Mouse (Mus musculus) natural killer cell, adult 2 months (primary cell): Measurements from ENCODE around the gene Tbc1d2b.
A peak's percentile ranks its signal among the peaks of the same experiment; 100 is the strongest.

Experiments used
- DNase-seq, 2 experiments: peaks; one replicate each; pipeline ENCODE4 v3.0.0; 2022; ENCODE audit warnings: low spot score in 2 of 2

Gene Tbc1d2b

GRCm38 (mm10) chr9:90242855-90243254 is 27.7 kb downstream of the Tbc1d2b start:
- DNase-seq, result peak; percentile 57 to 72

DNA sequence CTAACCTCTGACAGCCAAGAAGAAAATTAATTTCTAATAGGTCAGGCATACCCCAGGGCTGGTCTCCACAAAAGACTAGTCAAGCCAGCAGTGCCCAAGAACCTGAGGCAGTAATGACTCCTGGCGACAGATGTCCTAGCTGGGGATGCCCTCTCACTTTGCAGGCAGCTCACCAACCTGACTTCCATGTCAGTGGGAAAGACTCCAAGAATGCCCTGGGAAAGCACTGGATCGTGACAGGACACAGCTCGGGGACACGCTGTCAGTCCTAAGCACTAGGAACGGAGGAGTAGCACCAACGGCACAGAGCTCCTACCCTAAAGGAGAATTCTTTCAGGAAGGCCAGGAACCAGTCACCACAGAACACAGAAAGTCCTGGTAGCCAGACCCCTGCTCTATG is 28.3 kb downstream of the Tbc1d2b start:
- no peak for DNase-seq

- DNase-seq, result no peak
Measured at GRCm38 (mm10) chr9:90241618-90242017, 29.0 kb downstream of the Tbc1d2b start.

- DNase-seq, result no peak
Measured at GRCm38 (mm10) chr9:90241041-90241440, 29.6 kb downstream of the Tbc1d2b start.

DNA sequence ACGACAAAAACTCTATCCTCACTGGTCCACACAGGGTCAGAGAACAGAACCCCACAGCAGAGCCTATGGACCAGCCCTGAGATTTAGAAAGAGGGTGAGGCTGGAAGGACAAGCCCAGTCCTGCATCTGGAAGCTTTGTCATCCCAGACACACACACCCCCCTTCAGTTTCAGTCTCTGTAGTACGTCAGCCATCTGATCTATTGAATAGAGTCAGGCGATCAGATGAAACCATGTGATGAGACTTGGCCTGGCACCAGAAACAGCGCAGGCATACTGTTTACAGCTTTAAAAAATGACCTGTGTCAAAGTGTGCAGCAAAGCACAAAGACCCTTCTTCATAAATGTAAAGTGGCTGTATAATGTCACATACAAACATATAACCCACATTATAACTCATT is 30.0 kb downstream of the Tbc1d2b start:
- no peak for DNase-seq

DNA sequence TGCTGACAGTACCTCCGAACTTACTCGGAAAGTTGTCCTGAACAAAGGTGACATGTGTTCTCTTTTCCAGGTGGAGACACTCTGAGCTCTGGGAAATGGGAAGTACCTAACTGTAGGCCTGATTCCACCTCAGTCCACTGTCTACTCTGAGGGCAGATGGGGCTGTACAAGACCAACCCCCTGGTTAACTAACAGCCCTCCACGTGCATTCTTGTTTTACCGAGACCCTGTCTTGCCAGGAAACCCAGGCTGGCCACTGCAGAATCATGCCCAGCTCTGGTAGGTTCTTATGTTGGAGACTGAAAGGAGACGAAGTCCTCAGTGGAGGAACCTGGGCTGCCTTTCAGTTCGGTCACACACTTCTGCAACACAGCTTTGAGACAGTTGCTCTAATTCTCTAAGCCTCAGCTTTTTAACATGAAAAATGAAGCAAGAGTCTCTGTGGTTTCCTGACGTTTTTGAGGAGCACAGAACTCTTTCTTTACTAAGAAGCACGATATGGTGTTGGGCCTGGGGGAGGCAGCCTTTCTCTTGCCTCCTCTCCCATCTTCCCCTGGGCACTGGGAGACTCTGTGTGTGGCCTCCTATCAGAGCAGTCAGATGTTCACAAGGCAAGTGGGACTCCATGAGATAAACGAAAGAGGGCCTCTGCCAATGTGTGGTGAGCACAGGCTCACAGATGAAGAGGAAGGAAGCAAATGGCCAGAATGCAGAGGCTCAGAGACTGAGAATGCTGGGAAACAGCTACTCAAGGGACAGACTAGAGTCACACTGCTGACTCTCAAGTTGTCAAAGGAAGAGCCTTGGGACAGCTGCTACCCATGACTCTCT is 33.2 kb downstream of the Tbc1d2b start:
- DNase-seq, result no peak

GRCm38 (mm10) chr9:90236817-90237216 is 33.8 kb downstream of the Tbc1d2b start:
- no peak for DNase-seq

GRCm38 (mm10) chr9:90235258-90235882 is 35.2 kb downstream of the Tbc1d2b start:
- no peak for DNase-seq

DNA sequence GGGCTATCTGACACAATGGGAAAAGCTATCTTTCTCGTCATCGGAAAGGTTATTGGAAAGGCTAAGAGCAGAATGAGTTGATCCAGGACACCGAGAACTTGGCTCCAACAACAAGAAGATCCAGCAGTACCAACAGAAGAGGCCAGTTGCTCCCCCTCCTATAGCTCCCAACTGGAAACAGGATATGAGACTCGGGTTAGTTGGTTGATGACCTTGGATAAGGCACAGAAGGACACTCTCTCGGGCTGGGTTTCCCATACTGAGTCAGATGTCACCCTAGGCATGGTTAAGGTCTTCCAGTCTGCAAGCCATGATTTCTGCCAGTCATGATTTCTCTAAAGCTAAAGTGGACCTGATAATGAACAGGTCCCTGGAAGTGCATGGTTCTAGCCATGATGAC is 35.8 kb downstream of the Tbc1d2b start:
- no peak for DNase-seq

DNA sequence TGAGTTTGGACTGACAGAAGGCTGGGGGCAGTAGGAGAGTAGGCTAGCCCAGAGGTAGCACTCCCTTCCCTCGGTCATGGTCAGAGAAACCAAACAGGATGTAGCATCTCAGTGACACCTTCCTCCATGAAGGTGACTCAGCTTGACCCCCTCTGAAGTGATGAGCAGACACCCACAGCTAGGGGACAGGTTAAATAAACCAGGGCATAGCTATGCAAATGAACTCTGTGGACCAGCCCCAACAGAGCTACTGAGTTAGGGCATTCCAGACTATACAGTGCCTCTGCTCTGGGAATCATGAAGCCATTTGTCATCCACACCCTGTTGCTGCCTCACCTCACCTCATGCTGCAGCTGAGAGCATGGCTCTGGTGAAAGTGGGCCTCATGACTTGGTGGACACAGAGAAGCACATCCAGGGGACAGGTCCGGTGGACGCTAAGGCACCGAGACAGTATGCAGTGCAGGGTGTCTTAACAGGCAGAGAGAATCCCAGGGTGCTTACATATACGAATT is 36.6 kb downstream of the Tbc1d2b start:
- DNase-seq, result peak; percentile 47 to 69

- no peak for DNase-seq
Measured at GRCm38 (mm10) chr9:90232781-90233690, 37.6 kb downstream of the Tbc1d2b start.

- DNase-seq, result no peak
Measured at GRCm38 (mm10) chr9:90227171-90227570, 43.4 kb downstream of the Tbc1d2b start.

DNA sequence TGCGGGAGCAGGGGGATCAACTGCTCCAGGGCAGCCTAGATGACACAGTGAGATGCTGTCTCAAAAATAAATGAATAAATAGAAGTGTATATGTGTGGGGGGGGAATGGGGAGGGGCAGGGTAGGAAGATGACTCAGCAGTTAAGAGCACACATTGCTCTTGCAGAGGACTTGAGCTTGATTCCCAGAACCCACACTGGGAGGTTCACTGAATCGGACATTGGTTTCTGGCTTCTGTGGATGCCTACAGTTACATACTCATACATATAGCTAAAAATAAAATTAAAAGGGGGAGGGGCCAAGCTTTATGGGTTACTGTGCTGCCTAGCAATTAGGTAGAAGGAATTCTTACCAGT is 43.9 kb downstream of the Tbc1d2b start:
- DNase-seq, result no peak

- no peak for DNase-seq
Measured at GRCm38 (mm10) chr9:90226081-90226741, 44.4 kb downstream of the Tbc1d2b start.

DNA sequence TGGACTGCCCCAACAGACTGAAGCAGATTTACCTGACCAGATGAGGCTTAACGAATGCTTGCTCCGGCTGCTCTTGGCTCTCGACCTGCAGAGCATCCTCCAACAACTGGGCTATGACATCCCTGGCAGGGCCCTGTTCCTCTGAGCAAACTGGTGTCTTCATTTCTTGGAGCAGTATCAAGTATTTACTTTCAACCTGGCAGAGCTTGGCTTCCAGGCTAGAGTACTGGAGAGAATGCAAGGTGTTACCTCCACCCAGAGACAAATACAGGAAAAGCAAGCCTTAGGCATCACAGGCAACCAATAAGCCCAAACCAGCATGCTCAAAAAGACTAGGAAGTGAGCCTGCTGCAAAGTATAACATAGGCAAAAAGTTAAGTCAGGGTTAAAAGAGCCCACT is 48.3 kb downstream of the Tbc1d2b start:
- DNase-seq, result no peak

DNA sequence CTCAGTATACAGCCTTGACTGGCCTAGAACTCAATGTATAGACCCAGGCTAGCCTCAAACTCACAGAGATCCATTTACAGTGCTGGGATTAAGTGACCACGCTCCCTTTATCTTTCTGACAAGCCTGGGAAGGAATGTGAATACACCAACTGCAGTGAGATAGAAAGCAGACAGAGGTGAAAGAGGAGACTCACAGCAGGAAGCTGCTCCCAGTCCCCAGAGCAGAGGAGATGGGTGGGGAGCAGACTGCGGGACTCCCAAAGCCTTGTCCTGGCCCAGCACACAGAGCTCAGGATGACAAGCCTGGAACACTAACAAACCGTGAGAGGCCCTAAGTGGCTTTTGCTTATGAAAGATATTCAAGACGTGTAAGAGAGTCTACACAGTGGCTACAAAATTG is 53.1 kb downstream of the Tbc1d2b start:
- no peak for DNase-seq

DNA sequence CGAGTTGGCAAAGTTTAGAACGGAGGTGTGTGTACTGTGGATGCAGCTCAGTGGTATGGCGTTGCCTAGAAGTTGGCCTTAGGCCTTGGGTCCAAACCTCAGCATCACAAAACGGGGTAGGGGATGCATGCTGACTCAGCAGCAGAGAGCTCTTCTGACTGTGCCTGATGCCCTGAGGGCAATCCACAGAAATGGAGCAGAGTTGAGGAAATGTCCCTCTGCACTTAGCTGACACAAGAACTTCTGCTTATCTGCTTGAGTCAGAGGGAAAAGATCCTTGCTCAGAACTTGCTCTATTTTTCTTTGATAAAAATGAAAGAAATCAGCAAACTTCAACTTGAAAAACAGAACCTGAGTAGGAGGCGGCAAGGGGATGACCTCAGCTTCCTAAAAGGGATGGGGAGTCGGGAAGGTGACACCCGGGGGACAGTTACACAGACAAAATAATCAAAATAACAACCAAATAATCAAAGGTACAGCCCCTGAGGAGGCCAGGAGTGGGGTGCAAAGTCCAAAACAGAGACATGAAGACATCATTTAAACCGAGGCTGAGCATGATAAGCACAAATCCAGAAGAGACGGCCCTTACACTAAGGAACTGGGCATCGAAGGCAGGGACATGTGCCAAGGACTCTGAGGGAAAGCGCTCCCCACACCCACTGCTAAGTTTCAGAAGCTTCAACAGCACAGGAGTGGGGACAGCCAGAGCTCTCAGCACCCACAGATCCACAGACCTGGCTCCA is 54.2 kb downstream of the Tbc1d2b start:
- DNase-seq, result no peak

GRCm38 (mm10) chr9:90213127-90213526 is 57.5 kb downstream of the Tbc1d2b start:
- no peak for DNase-seq

DNA sequence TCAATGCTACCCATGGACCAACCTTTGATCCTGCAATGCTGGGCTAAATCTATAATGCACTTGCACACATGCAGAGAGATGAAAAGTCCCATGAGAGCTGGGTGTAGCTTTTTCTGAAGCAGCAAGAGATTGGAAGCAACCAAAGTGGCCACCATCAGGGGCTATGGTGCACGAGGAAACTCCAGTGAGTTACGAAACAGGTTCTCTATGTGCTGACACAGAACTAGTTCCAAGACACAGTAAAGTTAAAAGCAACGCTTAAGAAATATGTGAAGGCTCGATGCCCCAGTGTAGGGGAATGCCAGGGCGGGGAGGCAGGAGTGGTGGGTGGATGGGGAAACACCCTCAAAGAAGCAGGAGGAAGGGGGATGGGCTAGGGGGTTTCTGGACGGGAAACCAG is 61.9 kb downstream of the Tbc1d2b start:
- no peak for DNase-seq

- no peak for DNase-seq
Measured at GRCm38 (mm10) chr9:90207808-90208207, 62.8 kb downstream of the Tbc1d2b start.

DNA sequence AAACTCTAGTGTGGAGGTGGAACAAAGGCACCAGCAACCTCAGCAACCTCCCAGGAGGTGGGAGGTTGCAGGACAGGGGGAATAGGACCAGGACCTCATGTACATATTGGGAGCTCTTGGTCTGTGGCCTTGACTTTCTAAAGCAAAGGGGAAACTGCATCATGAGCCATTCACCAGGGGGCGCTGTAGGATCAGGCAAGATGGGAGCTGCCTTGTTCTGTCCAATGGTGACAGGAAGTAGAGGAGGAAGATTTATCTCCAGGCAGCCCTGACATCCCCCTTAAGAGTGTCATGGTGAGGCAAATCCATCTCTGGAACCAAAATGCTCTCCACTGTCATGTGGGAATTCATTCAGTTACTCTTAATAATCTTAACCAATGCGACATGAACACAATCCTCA is 64.1 kb downstream of the Tbc1d2b start:
- peak; percentile 71 to 78 for DNase-seq
